Mouse (Mus musculus) G1E (cell line): ENCODE measurements around the gene Pnma5.

Experiments used
- CTCF ChIP-seq: IDR thresholded peaks from 2 replicates; pipeline ENCODE4 v1.5.1; 2012; ENCODE audit warnings: low read depth, low read length, inconsistent platforms, mixed read lengths
- POLR2AphosphoS5 ChIP-seq: IDR thresholded peaks from 2 replicates; pipeline ENCODE4 v1.6.1; 2012; ENCODE audit warnings: low read depth, low read length, inconsistent platforms; ENCODE audit not compliant: insufficient replicate concordance

DNA sequence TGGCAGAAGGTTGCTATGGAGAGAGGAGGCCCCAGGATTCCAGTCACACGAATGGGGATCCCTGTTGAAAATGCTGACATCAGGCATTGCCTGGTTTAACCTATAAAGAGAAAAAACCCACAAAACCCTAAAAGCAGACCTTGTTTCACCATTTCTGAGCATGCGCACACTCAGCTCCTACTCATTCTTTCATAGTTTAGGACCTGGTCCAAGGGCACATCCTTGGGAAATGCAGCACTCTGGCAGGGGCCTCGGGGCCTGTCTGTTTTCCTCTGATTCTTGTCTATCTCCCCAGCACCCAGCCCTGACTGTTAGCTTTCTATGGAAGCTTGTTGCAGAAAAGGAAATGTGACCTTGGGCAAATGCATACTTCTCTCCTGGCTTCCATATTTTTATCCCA lies 46.3 kb downstream of the Pnma5 start:
- TF ChIP-seq CTCF (no peak), POLR2AphosphoS5 (no peak)
